Mouse (Mus musculus) ES-Bruce4 (cell line): ENCODE measurements around the gene Ift57. TPM values are rescaled to one million over a fixed set of nuclear protein-coding genes. Genes with fewer than 3 reads are reported as not detected.

Experiments
- H3K27ac ChIP-seq: 2 replicates; pipeline ENCODE4 v1.5.1; 2012; ENCODE audit warnings: low read length, inconsistent platforms; ENCODE audit not compliant: insufficient read depth
- H3K27me3 ChIP-seq: 2 replicates; pipeline ENCODE4 v1.6.1; 2012; ENCODE audit warnings: mild to moderate bottlenecking, low read length, inconsistent platforms; ENCODE audit not compliant: control insufficient read depth, poor library complexity, insufficient read depth, severe bottlenecking
- H3K36me3 ChIP-seq: 2 replicates; pipeline ENCODE4 v1.6.1; 2012; ENCODE audit warnings: inconsistent platforms, mild to moderate bottlenecking, low read length, moderate library complexity; ENCODE audit not compliant: control insufficient read depth, poor library complexity, insufficient read depth, severe bottlenecking
- H3K4me1 ChIP-seq: one replicate; pipeline ENCODE4 v1.8.1; 2011; ENCODE audit warnings: low read length; ENCODE audit not compliant: control insufficient read depth, insufficient read depth
- H3K4me3 ChIP-seq: 2 replicates; pipeline ENCODE4 v1.5.1; 2011; ENCODE audit warnings: low read depth, mild to moderate bottlenecking, low read length
- H3K9ac ChIP-seq: 2 replicates; pipeline ENCODE4 v1.6.1; 2012; ENCODE audit warnings: low read depth, mild to moderate bottlenecking, inconsistent platforms; ENCODE audit not compliant: poor library complexity, severe bottlenecking
- H3K9me3 ChIP-seq: replicated peaks from 2 replicates; pipeline ENCODE4 v1.6.1; 2012; ENCODE audit warnings: mild to moderate bottlenecking, low read length, inconsistent platforms; ENCODE audit not compliant: control insufficient read depth, poor library complexity, insufficient read depth, severe bottlenecking
- CTCF ChIP-seq: IDR thresholded peaks from one replicate; pipeline ENCODE4 v1.8.1; 2011; ENCODE audit warnings: low read depth, low read length
- EP300 ChIP-seq: IDR thresholded peaks from 2 replicates; pipeline ENCODE4 v1.6.1; 2011; ENCODE audit warnings: low read depth, low read length; ENCODE audit not compliant: insufficient read depth
- POLR2A ChIP-seq: IDR thresholded peaks from one replicate; pipeline ENCODE4 v1.8.1; 2011; ENCODE audit warnings: low read length; ENCODE audit not compliant: insufficient read depth
- polyA plus RNA-seq: library from polyadenylated mRNA; stranded (reverse); fragments of >200 nt; gene quantifications from 2 replicates; pipeline ENCODE4 v1.2.4, GENCODE M21; 2011; ENCODE audit warnings: low read depth; ENCODE audit not compliant: missing spikeins, insufficient read depth, insufficient read length

Gene Ift57
- polyA plus RNA-seq, 1 experiment, result 18.3 TPM

GRCm38 (mm10) chr16:49790575-49791465, 91.8 kb downstream of the Ift57 start:
- H3K4me3 ChIP-seq, result no peak overlapping the region
- no peaks in the 10 kb centered on the region for H3K27me3 ChIP-seq
- H3K36me3 ChIP-seq, result no peaks in the 10 kb centered on the region
- TF ChIP-seq CTCF, result no peak
- TF ChIP-seq POLR2A, result no peak
- TF ChIP-seq EP300, result no peak
- H3K27ac ChIP-seq, result no peak overlapping the region
- H3K9ac ChIP-seq, result no peak overlapping the region
- no peaks in the 10 kb centered on the region for H3K4me1 ChIP-seq
- no peaks in the 10 kb centered on the region for H3K9me3 ChIP-seq

DNA sequence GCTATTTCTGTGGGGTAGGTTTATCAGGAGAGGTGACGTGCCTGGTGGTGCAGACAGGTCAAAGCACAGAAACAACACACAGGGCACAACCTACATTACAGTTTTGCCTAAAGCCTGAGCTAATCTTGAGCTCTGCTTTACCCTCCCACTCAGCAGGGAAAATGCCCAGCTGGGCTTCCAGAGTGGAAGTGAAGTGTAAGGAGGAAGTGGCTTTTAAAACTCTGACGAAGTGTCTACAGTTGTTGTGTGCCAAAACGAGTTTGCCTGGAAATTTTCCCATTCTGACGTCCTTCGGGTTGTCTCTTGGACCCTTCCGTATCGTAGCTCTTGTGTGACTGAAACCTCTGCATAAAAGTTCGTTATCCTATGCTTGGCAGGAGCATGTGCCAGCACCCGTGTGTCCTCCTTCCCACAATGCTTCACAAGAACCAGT, 93.4 kb downstream of the Ift57 start:
- no peak overlapping the region for H3K4me3 ChIP-seq
- H3K4me1 ChIP-seq, result peaks cover 2% of the 10 kb centered on the region
- H3K9me3 ChIP-seq, result no peaks in the 10 kb centered on the region
- no peaks in the 10 kb centered on the region for H3K36me3 ChIP-seq
- H3K27ac ChIP-seq, result no peak overlapping the region
- TF ChIP-seq EP300 (no peak), CTCF (no peak), POLR2A (no peak)
- no peaks in the 10 kb centered on the region for H3K27me3 ChIP-seq
- H3K9ac ChIP-seq, result no peak overlapping the region

GRCm38 (mm10) chr16:49793596-49793995, 94.6 kb downstream of the Ift57 start:
- Histone ChIP-seq H3K4me3 (no peak overlapping the region), H3K9me3 (no peaks in the 10 kb centered on the region), H3K4me1 (peaks cover 2% of the 10 kb centered on the region), H3K9ac (no peak overlapping the region), H3K36me3 (no peaks in the 10 kb centered on the region), H3K27me3 (no peaks in the 10 kb centered on the region), H3K27ac (no peak overlapping the region)
- no peak for TF ChIP-seq CTCF
- no peak for TF ChIP-seq EP300
- TF ChIP-seq POLR2A, result no peak

- TF ChIP-seq POLR2A (no peak), EP300 (no peak), CTCF (no peak)
- Histone ChIP-seq H3K4me1 (peaks cover 2% of the 10 kb centered on the region), H3K27ac (no peak overlapping the region), H3K4me3 (no peak overlapping the region), H3K27me3 (no peaks in the 10 kb centered on the region), H3K9me3 (no peaks in the 10 kb centered on the region), H3K36me3 (no peaks in the 10 kb centered on the region), H3K9ac (no peak overlapping the region)
Observed at GRCm38 (mm10) chr16:49796271-49796670, 97.2 kb downstream of the Ift57 start.

GRCm38 (mm10) chr16:49796954-49797353, 97.9 kb downstream of the Ift57 start:
- Histone ChIP-seq H3K4me1 (peaks cover 2% of the 10 kb centered on the region), H3K27ac (no peak overlapping the region), H3K9me3 (no peaks in the 10 kb centered on the region), H3K36me3 (no peaks in the 10 kb centered on the region), H3K9ac (no peak overlapping the region), H3K4me3 (no peak overlapping the region), H3K27me3 (no peaks in the 10 kb centered on the region)
- TF ChIP-seq EP300, result no peak
- no peak for TF ChIP-seq POLR2A
- TF ChIP-seq CTCF, result no peak

GRCm38 (mm10) chr16:49798790-49799189, 99.8 kb downstream of the Ift57 start:
- Histone ChIP-seq H3K4me1 (peaks cover 2% of the 10 kb centered on the region), H3K4me3 (no peak overlapping the region), H3K27me3 (no peaks in the 10 kb centered on the region), H3K9ac (no peak overlapping the region), H3K27ac (no peak overlapping the region), H3K9me3 (no peaks in the 10 kb centered on the region), H3K36me3 (no peaks in the 10 kb centered on the region)
- TF ChIP-seq EP300 (no peak), POLR2A (no peak), CTCF (no peak)
